ENCODE assay signal across 19 mouse cellular contexts in the genomic region with DNA sequence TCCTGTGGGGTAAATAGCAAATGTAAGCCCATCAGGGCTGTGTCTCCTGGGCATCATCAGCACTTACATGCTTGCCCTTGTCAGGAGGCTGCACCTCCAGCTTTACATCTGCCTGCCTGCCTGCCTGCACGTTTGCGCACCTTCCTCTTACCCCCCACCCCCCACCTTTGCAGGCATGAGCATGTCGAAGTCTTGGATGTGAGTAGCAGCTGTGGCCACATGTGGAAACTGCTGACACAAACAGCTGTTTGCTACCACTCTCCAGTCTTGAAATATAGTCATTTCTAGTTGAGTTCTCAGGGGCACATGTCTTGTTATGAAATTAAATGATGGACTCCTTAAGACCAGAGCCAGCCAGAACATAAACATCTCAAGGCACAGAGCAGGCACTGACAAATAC.
A peak's percentile ranks its signal among the peaks of the same experiment; 100 is the strongest.
DNase-seq lines count a peak whose midpoint lies in the region; ATAC-seq lines count a peak whose summit lies in the region.
"Had no signal": no experiment of that assay in that cellular context is flagged by ENCODE, and none has a peak within 500 bp of the region (broad histone marks: within the 10 kb centered on the region; RNA-seq: fewer than 3 reads in every experiment).

No protein-coding gene starts in this region.

- no peaks in the 10 kb centered on the region for H3K27me3 ChIP-seq in hindbrain, embryonic 14.5 days (ENCODE audit: control insufficient read depth, insufficient read depth, low read length)
- H3K27me3 ChIP-seq in hindbrain, embryonic 11.5 days (ENCODE audit: control insufficient read depth, insufficient read depth, low read length): no peaks in the 10 kb centered on the region
- H3K27me3 ChIP-seq in neural tube, embryonic 11.5 days (ENCODE audit: control insufficient read depth, insufficient read depth, low read length): no peaks in the 10 kb centered on the region
- H3K27me3 ChIP-seq: embryonic facial prominence, embryonic 12.5 days; forebrain, embryonic 13.5 days had no signal

- 61% methylated on average over 3 of the region's 3 CpGs for WGBS in hindbrain, embryonic 14.5 days
- 58% methylated on average over 3 of the region's 3 CpGs for WGBS in hindbrain, embryonic 11.5 days
- 63% methylated on average over 3 of the region's 3 CpGs for WGBS in neural tube, embryonic 11.5 days

- no peak overlapping the region for H3K27ac ChIP-seq in hindbrain, embryonic 14.5 days
- no peak overlapping the region for H3K27ac ChIP-seq in hindbrain, embryonic 11.5 days (ENCODE audit: low read depth, low read length)
- no peak overlapping the region for H3K27ac ChIP-seq in neural tube, embryonic 11.5 days (ENCODE audit: low read depth, low read length)
- H3K27ac ChIP-seq: embryonic facial prominence, embryonic 12.5 days; forebrain, embryonic 13.5 days; midbrain, embryonic 10.5 days had no signal

- no peak overlapping the region for H3K4me2 ChIP-seq in hindbrain, embryonic 14.5 days (replicated peaks)
- H3K4me2 ChIP-seq in hindbrain, embryonic 11.5 days (replicated peaks; ENCODE audit: low read depth, low read length): no peak overlapping the region
- no peak overlapping the region for H3K4me2 ChIP-seq in neural tube, embryonic 11.5 days (ENCODE audit: low read depth)
- H3K4me2 ChIP-seq: embryonic facial prominence, embryonic 12.5 days; forebrain, embryonic 13.5 days; limb, embryonic 15.5 days had no signal

- no peak for DNase-seq in hindbrain, embryonic 14.5 days (ENCODE audit: low spot score)
- DNase-seq in hindbrain, embryonic 11.5 days (ENCODE audit: low spot score): no peak
- peak; percentile 22 for DNase-seq in neural tube, embryonic 11.5 days (ENCODE audit: low spot score)
- DNase-seq in neural tube, embryonic 10.5 days (ENCODE audit: extremely low spot score, low spot score): no peak
- peak; percentile 21 for DNase-seq in lung, postnatal 36 days
- no peak for DNase-seq in spleen, postnatal 36 days (ENCODE audit: low spot score in 2 of 2)
- no peak for DNase-seq in left cerebral cortex, postnatal 36 days (ENCODE audit: low spot score in 2 of 2)
- DNase-seq in layer of hippocampus, postnatal 25 days (ENCODE audit: extremely low spot score in 1 of 2, low spot score in 1 of 2): no peak
- DNase-seq: cerebellum, adult 11-12 months; cerebellum, postnatal 36 days; heart, postnatal 36 days; kidney, adult 2 months; kidney, postnatal 4 days; layer of hippocampus, postnatal 36 days; liver, postnatal 0 days had no signal

- H3K4me3 ChIP-seq in hindbrain, embryonic 14.5 days (replicated peaks; ENCODE audit: low read length): no peak overlapping the region
- no peak overlapping the region for H3K4me3 ChIP-seq in hindbrain, embryonic 11.5 days (ENCODE audit: low read depth, low read length)
- no peak overlapping the region for H3K4me3 ChIP-seq in neural tube, embryonic 11.5 days (ENCODE audit: low read depth, low read length)
- H3K4me3 ChIP-seq: embryonic facial prominence, embryonic 12.5 days; forebrain, embryonic 13.5 days; limb, embryonic 15.5 days; midbrain, embryonic 10.5 days had no signal

- H3K9me3 ChIP-seq in hindbrain, embryonic 14.5 days (ENCODE audit: control insufficient read depth, low read length): no peaks in the 10 kb centered on the region
- H3K9me3 ChIP-seq in hindbrain, embryonic 11.5 days (ENCODE audit: control insufficient read depth, low read length): no peaks in the 10 kb centered on the region
- no peaks in the 10 kb centered on the region for H3K9me3 ChIP-seq in neural tube, embryonic 11.5 days (ENCODE audit: control insufficient read depth, low read length)
- H3K9me3 ChIP-seq: embryonic facial prominence, embryonic 12.5 days; forebrain, embryonic 13.5 days; limb, embryonic 15.5 days; midbrain, embryonic 10.5 days had no signal

- H3K4me1 ChIP-seq in hindbrain, embryonic 14.5 days (replicated peaks; ENCODE audit: control insufficient read depth, insufficient read depth, low read length): peaks cover 17% of the 10 kb centered on the region; the same call in 1 of the 2 replicates
- peaks cover 2% of the 10 kb centered on the region for H3K4me1 ChIP-seq in hindbrain, embryonic 11.5 days (replicated peaks; ENCODE audit: control insufficient read depth, insufficient read depth, low read length)
- H3K4me1 ChIP-seq in neural tube, embryonic 11.5 days (ENCODE audit: control insufficient read depth, insufficient read depth, low read length): peaks cover 3% of the 10 kb centered on the region

- no peaks in the 10 kb centered on the region for H3K36me3 ChIP-seq in hindbrain, embryonic 14.5 days (replicated peaks; ENCODE audit: control insufficient read depth, insufficient read depth)
- no peaks in the 10 kb centered on the region for H3K36me3 ChIP-seq in hindbrain, embryonic 11.5 days (ENCODE audit: control insufficient read depth, insufficient read depth, low read length)
- H3K36me3 ChIP-seq in neural tube, embryonic 11.5 days (ENCODE audit: control insufficient read depth, insufficient read depth, low read length): no peaks in the 10 kb centered on the region
- H3K36me3 ChIP-seq: embryonic facial prominence, embryonic 12.5 days; limb, embryonic 15.5 days; midbrain, embryonic 10.5 days had no signal

- 0 out of 2 replicates have a peak, but pooled peaks have one; percentile 25 for ATAC-seq in hindbrain, embryonic 14.5 days (ENCODE audit: low FRiP score)
- ATAC-seq in hindbrain, embryonic 11.5 days (ENCODE audit: low FRiP score): no peak
- ATAC-seq in neural tube, embryonic 11.5 days (ENCODE audit: insufficient read depth, low FRiP score, low TSS enrichment): no peak
- ATAC-seq: forebrain, embryonic 13.5 days; liver, postnatal 0 days had no signal

- H3K9ac ChIP-seq in hindbrain, embryonic 14.5 days: no peak overlapping the region
- no peak overlapping the region for H3K9ac ChIP-seq in hindbrain, embryonic 11.5 days (ENCODE audit: low read depth, low read length)
- H3K9ac ChIP-seq in neural tube, embryonic 11.5 days (ENCODE audit: low read length): no peak overlapping the region
- H3K9ac ChIP-seq: embryonic facial prominence, embryonic 12.5 days; forebrain, embryonic 13.5 days; limb, embryonic 15.5 days; liver, postnatal 0 days had no signal

- intact Hi-C loops in left cerebral cortex, postnatal 36 days (cut with DNase I): no loop called here

Comparison
In these comparisons a context has a peak if more than half of its experiments do, and no peak if none do; other contexts are left out.
1. DNase-seq: peak in neural tube, embryonic 11.5 days (single experiment) and lung, postnatal 36 days (single experiment); none in hindbrain, embryonic 14.5 days (single experiment), hindbrain, embryonic 11.5 days (single experiment), neural tube, embryonic 10.5 days (single experiment), spleen, postnatal 36 days (0 of 2), left cerebral cortex, postnatal 36 days (0 of 2) and layer of hippocampus, postnatal 25 days (0 of 2).